Mouse (Mus musculus) liver, embryonic 13.5 days (tissue): ENCODE data around the gene Trim24. TPM values are rescaled to one million over a fixed set of nuclear protein-coding genes. Genes with fewer than 3 reads are reported as not detected.

ENCODE experiments used
- ATAC-seq: fragments of 200-750 bp; cut with Nextera tagmentation; 2 replicates; pipeline ENCODE4 v1.8.0; 2017; ENCODE audit warnings: low read depth, mild to moderate bottlenecking, moderate number of reproducible peaks, moderate library complexity
- DNase-seq: peaks from one replicate; pipeline ENCODE4 v3.0.0; 2022
- H3K27ac ChIP-seq: fragments of 300-500 bp; sonication (generic); 2 replicates; pipeline ENCODE4 v1.5.1; 2015; ENCODE audit warnings: moderate library complexity, mild to moderate bottlenecking, inconsistent platforms
- H3K27me3 ChIP-seq: fragments of 300-500 bp; sonication (generic); 2 replicates; pipeline ENCODE4 v1.6.1; 2015; ENCODE audit warnings: mild to moderate bottlenecking, inconsistent platforms
- H3K36me3 ChIP-seq: fragments of 300-500 bp; sonication (generic); 2 replicates; pipeline ENCODE4 v1.6.1; 2015; ENCODE audit warnings: mild to moderate bottlenecking, inconsistent platforms
- H3K4me1 ChIP-seq: fragments of 300-500 bp; sonication (generic); replicated peaks from 2 replicates; pipeline ENCODE4 v1.6.1; 2015; ENCODE audit warnings: inconsistent platforms
- H3K4me2 ChIP-seq: fragments of 300-500 bp; sonication (generic); 2 replicates; pipeline ENCODE4 v1.6.1; 2015; ENCODE audit warnings: inconsistent platforms, mild to moderate bottlenecking, moderate library complexity
- H3K4me3 ChIP-seq: fragments of 300-500 bp; sonication (generic); replicated peaks from 2 replicates; pipeline ENCODE4 v1.5.1; 2015; ENCODE audit warnings: mild to moderate bottlenecking, inconsistent platforms
- H3K9ac ChIP-seq: fragments of 300-500 bp; sonication (generic); 2 replicates; pipeline ENCODE4 v1.6.1; 2015; ENCODE audit warnings: mild to moderate bottlenecking, inconsistent platforms
- H3K9me3 ChIP-seq: fragments of 300-500 bp; sonication (generic); replicated peaks from 2 replicates; pipeline ENCODE4 v1.6.1; 2016; ENCODE audit warnings: inconsistent platforms
- WGBS: fragments of 180-500 bp; shearing (Covaris S2); methylation state at CpG from one replicate; pipeline ENCODE4 v1.1.7; 2015; ENCODE audit not compliant: insufficient replicate concordance; 5-methylcytosine and 5-hydroxymethylcytosine counted together
- polyA plus RNA-seq: library from polyadenylated mRNA; unstranded; fragments of >200 nt; fragmentation: Nextera tagmentation; extraction: Ambion mirVana; gene quantifications from 2 replicates; pipeline ENCODE4 v1.2.1, GENCODE M21; 2015

The Trim24 gene
- polyA plus RNA-seq, 1 experiment from 2014 or later: 4.1 TPM

DNA sequence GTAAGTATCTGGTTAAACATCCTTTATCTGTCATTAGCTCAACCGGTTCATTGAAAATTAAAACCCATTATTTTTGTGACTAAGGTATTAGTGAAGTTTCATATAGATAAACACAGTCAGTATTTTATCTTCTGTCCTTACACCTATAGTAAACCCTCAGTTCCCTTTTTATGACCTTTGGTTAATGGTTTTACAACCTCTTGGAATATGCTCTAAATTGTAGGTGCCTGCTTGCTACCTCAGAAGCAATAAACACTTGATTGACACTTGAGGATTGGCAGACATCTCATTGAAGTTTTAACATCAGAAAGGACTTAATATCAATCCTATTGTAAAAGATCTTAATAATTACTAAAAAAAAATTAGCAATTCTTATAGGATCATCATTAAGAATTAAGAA, 54.5 kb downstream of the Trim24 start:
- Histone ChIP-seq H3K4me1 (no peaks in the 10 kb centered on the region), H3K9ac (no peak overlapping the region), H3K36me3 (peaks cover 42% of the 10 kb centered on the region), H3K4me3 (no peak overlapping the region), H3K4me2 (no peak overlapping the region), H3K27me3 (no peaks in the 10 kb centered on the region), H3K9me3 (no peaks in the 10 kb centered on the region), H3K27ac (no peak overlapping the region)
- ATAC-seq (no peak), DNase-seq (no peak)
- 86% methylated on average over 1 of the region's 1 CpGs for WGBS

DNA sequence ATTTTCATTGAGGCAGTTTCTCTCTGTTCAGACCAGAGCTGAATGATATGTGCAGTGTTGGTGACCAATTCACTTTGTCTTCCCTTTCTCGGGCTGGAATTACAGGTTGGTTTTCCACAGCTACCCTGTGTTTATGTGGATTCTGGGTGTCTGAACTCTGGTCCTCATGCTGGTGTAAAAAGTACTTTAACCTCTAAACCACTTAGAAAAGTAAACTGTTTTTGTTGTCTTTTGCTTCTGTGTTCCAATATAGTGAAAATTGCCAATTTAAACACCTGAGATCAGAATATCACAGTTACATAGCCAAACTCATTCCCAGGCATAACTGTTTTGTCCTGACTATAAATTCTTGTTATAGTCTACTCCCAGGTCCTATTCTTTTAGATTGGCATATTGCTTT, 56.1 kb downstream of the Trim24 start:
- 79% methylated on average over 1 of the region's 1 CpGs for WGBS
- H3K4me2 ChIP-seq: no peak overlapping the region
- no peaks in the 10 kb centered on the region for H3K27me3 ChIP-seq
- no peaks in the 10 kb centered on the region for H3K4me1 ChIP-seq
- DNase-seq: no peak
- H3K36me3 ChIP-seq: peaks cover 48% of the 10 kb centered on the region
- no peak overlapping the region for H3K4me3 ChIP-seq
- ATAC-seq: no peak
- no peaks in the 10 kb centered on the region for H3K9me3 ChIP-seq
- no peak overlapping the region for H3K9ac ChIP-seq
- no peak overlapping the region for H3K27ac ChIP-seq

- no peak overlapping the region for H3K4me2 ChIP-seq
- peaks cover 19% of the 10 kb centered on the region for H3K36me3 ChIP-seq
- no peaks in the 10 kb centered on the region for H3K9me3 ChIP-seq
- no peak overlapping the region for H3K27ac ChIP-seq
- ATAC-seq: no peak
- H3K9ac ChIP-seq: no peak overlapping the region
- 75% methylated on average over 6 of the region's 6 CpGs for WGBS
- no peak for DNase-seq
- no peaks in the 10 kb centered on the region for H3K27me3 ChIP-seq
- H3K4me1 ChIP-seq: no peaks in the 10 kb centered on the region
- H3K4me3 ChIP-seq: no peak overlapping the region
Measured at GRCm38 (mm10) chr6:37936498-37936897, 65.9 kb downstream of the Trim24 start.

DNA sequence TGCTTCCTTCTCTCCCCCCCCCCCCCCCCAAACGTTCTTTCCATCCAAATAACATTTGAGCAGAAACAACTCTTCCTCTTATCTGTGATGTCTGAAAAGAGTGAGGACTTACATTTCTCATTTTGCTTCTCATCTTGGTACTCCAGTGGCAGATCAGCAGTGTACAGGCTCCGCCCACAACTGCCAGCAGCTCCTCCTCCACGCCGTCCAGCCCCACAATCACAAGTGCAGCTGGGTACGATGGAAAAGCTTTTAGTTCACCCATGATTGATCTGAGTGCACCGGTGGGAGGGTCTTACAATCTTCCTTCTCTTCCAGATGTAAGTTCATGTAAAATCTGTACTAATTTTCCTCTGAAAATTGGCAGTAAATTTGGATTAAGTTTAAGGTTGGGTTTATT, 80.7 kb downstream of the Trim24 start:
- Histone ChIP-seq H3K9ac (no peak overlapping the region), H3K4me2 (no peak overlapping the region), H3K27me3 (no peaks in the 10 kb centered on the region), H3K4me1 (no peaks in the 10 kb centered on the region), H3K4me3 (no peak overlapping the region), H3K9me3 (no peaks in the 10 kb centered on the region), H3K27ac (no peak overlapping the region), H3K36me3 (peaks cover 42% of the 10 kb centered on the region)
- ATAC-seq (no peak), DNase-seq (no peak)
- 79% methylated on average over 6 of the region's 6 CpGs for WGBS

DNA sequence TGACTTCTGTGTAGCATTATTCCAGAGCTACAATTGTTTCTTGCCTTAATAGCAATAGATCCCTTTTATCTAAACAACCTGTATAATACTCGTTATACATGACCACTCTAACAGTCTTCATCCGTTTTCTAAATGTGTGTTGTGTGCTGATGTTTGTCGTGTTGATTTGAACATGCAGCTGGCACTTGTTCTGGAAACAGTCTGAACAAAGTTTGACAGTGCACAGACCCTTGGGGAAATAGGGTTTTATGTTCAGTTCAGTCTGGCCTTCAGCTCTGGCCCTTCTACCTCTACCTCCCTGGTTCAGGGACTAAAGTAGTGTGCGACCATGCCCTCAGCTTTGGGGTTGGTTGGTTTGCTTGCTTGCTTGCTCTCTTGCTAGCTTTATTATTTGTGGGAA, 96.8 kb downstream of the Trim24 start:
- Histone ChIP-seq H3K4me2 (no peak overlapping the region), H3K9me3 (no peaks in the 10 kb centered on the region), H3K9ac (no peak overlapping the region), H3K36me3 (peaks cover 46% of the 10 kb centered on the region), H3K27me3 (no peaks in the 10 kb centered on the region), H3K4me3 (no peak overlapping the region), H3K27ac (no peak overlapping the region), H3K4me1 (no peaks in the 10 kb centered on the region)
- 88% methylated on average over 4 of the region's 4 CpGs for WGBS
- no peak for ATAC-seq
- no peak for DNase-seq

- Histone ChIP-seq H3K4me1 (no peaks in the 10 kb centered on the region), H3K27me3 (no peaks in the 10 kb centered on the region), H3K4me3 (no peak overlapping the region), H3K9me3 (no peaks in the 10 kb centered on the region), H3K36me3 (no peaks in the 10 kb centered on the region), H3K27ac (no peak overlapping the region), H3K4me2 (no peak overlapping the region), H3K9ac (no peak overlapping the region)
- WGBS: 8% methylated on average over 6 of the region's 6 CpGs
- no peak for ATAC-seq
- DNase-seq: peak; percentile 5
Measured at GRCm38 (mm10) chr6:38007459-38007858, 136.8 kb downstream of the Trim24 start.

- 65% methylated on average over 2 of the region's 2 CpGs for WGBS
- no peaks in the 10 kb centered on the region for H3K27me3 ChIP-seq
- no peaks in the 10 kb centered on the region for H3K36me3 ChIP-seq
- no peak overlapping the region for H3K4me3 ChIP-seq
- no peak overlapping the region for H3K4me2 ChIP-seq
- no peaks in the 10 kb centered on the region for H3K9me3 ChIP-seq
- no peak overlapping the region for H3K9ac ChIP-seq
- no peaks in the 10 kb centered on the region for H3K4me1 ChIP-seq
- ATAC-seq (no peak), DNase-seq (no peak)
- H3K27ac ChIP-seq: no peak overlapping the region
Measured at GRCm38 (mm10) chr6:38012829-38013228, 142.2 kb downstream of the Trim24 start.

Other genes starting within 250 kb of the Trim24 start
- gene Svopl, start 176.2 kb downstream of the Trim24 start, polyA plus RNA-seq: not detected in 2 replicates
- gene Tmem213, start 238.4 kb downstream of the Trim24 start, polyA plus RNA-seq: not detected in 2 replicates